Mouse (Mus musculus) c-Kit-positive CD71-positive TER-119-positive erythroid progenitor cells, embryonic 14.5 days (primary cell): ENCODE data around the gene Tmem60.

Experiments
- DNase-seq: peaks from one replicate; pipeline ENCODE4 v3.0.0-alpha.2; 2013; ENCODE audit warnings: low spot score

The Tmem60 gene

DNA sequence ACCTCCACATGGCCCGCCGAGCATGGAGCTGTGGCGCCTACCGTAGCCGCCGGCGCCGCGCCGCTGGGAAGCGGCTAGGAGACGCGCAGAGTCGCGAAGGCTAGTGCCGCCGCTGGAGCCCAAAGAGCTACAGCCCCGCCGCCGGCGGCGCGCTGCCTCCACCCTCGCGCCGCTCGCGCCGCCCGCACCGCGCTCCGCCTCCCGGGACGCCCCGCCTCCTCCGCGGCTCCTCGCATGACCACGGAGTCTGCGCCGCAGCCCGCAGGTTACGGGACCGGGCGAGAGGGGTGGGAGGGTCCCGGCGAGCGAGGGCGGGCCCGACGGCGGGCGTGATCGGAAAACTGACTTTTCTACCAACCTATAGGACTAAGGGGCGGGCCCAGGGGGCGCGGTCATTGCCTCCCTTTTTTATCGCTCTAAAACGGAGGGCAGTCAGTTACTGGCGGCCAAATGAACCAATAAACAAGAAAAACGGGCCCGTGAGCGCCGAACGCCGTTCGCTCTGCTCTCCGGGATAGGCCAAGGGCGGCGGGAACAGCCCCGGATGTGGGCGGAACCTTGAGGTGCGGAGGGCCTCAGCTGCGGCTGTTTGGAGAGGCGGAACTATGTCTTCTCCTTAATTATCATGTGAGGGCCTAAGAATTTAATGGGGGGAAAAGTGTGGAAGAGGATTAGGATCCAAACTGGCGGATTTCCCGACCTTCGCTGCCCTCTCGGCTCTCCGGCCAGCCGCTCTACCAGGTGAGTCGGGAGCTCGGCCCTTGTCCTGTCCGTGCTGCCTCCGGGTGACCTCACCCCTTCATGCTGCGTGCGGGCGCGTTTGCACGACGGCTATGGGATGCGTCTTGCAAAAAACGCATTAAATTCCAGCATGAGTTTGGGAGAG is at the start of gene Tmem60, which contains the start of gene Phtf2:
Tmem60 (plus strand) TSS at position 277 of the 886 bp plus-strand sequence.
Phtf2 (minus strand) TSS at position 210 of the 886 bp plus-strand sequence.
- peak; percentile 99 for DNase-seq

DNA sequence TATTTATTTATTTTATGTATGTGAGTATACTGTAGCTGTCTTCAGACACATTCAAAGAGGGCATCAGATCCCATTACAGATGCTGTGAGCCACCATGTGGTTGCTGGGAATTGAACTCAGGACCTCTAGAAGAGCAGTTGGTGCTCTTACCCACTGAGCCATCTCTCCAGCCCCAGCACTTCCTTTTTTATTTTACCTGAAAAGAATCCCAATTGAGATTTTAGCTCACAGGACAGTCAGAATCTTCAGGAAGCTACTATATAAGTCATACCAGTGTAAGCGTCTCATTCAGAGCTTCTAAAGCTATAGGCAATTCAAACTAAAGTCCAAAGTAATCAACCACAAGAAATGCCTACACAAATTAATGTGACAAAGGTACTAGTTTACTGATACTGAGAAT is 47.6 kb upstream of the Tmem60 start:
- no peak for DNase-seq

DNA sequence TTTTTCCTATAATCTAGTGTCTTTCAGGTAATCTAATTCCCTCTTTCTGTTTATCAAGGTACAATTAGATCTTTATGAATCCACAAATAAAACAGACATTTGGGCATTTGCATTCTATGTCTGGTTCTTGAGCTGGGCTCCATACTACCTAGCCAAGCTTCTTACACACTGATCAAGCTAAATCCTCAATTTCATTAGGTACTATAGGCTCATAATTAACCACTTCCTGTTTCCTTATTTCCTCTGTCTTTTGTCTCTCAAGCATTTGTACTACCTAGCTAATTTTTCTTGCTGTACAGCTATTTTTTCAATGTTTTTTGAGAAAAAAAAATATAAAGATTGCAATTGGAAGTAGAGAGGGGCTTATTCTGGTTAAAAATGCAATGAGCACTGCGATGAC is 44.9 kb upstream of the Tmem60 start:
- DNase-seq = no peak

DNA sequence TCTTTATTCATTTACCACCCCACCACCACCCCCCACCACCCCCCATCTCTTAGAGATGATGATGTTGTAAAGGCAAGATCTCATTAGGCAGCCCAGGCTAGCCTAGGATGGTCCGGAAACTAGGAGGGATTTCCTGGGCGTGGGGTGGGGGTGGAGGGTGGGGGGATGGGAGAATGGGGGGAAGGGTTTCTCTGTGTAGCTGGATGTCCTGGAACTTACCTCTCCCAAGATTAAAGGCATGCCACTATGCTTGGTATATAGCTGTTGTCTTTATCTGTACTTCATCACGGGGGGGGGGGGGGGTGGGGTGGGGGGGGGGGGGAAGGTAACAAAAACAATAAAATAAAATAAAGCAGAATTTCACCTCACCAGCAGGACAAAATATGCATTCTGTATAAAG is 38.6 kb upstream of the Tmem60 start:
- no peak for DNase-seq

DNA sequence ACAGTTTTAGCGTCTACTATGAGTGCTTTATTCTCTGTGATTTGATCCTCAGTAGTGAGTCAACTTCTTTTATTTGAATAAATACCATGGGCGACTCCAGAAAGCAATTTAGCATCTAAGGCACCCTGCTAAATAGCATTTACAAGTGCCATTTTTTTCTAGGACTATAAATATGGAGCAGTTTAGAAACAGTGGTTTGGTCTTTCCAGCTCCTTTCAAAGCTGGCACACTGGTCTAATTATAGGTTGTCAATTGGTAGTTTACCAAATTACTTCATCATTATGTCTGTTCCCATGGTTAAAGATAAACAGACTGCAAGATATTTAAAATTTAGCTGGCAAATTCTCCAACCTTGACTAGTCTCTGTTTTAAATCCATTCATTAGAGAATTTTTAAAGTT is 38.2 kb upstream of the Tmem60 start:
- DNase-seq = no peak

DNA sequence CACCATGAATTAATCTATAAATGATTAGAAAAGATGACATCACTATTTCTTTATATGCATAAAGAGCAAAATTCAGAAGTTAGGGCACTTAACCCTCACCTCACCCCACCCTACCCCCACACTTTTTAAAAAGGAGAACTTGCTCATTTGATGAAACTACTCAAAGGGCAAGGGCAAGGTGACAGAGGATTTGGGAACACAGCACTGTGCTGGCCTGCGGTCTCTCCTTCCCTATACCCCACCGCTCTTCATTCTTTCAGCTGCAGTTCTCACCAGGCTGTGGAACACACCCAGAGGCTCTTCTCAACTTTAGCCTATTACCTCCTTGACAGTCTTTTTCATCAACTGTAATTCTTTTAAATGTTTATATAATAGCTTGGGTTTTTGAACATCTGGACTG is 35.0 kb upstream of the Tmem60 start:
- no peak for DNase-seq

DNA sequence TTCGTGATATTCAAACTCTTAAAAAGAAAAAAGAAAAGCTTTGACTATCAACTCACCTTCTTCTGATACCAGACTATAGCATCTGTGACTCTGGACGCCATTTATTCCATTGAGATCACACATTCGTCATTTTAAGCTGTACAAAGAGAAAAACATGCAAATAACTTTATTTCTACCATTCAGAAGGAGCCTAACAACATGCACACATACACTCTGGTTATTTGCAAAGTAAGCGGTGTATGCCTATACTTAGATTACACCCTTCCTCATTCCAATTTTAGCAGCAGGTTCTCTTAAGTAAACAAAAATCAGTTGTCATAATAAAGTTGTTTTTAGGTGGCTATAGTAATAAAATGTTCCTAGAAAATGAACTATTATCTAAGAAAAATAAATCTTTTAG is 26.9 kb upstream of the Tmem60 start:
- DNase-seq = no peak

DNA sequence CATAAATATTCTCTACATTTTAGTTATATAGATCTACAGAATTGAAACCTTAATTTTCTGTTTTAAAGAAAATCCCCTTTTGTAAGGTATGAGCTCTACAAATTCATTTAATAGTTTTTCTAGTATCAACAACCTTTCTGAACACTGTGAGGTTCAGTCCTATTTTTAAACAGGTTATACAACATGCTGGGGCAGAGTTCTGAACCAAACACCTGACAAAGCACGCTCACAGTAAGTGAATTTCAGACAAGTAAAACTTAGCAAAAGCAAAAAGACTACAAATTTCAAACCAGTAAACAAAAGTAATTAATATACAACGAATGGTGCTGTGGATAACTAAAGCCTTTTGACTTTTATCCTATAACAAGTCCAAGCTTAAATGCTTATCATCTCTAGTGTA is 23.6 kb upstream of the Tmem60 start:
- DNase-seq = no peak

DNA sequence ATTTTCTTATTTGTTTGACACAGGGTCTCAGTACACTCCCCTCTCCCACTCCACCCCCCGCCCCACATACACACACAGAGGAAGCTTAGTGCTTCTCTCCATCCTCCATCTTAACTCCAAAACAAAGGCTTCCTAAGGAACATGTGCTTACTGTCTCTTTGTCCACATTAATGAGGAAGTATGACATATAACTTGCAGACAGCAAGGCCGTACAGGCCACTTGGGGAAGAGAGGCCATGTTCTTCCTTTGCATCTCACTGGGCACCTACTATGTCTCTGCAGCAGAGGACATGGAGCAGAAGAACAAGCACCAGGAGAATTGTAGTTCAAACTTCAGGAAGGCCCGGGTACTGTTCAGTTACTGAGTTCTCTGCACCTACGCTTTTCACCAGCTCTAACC is 21.4 kb upstream of the Tmem60 start:
- DNase-seq = no peak

DNA sequence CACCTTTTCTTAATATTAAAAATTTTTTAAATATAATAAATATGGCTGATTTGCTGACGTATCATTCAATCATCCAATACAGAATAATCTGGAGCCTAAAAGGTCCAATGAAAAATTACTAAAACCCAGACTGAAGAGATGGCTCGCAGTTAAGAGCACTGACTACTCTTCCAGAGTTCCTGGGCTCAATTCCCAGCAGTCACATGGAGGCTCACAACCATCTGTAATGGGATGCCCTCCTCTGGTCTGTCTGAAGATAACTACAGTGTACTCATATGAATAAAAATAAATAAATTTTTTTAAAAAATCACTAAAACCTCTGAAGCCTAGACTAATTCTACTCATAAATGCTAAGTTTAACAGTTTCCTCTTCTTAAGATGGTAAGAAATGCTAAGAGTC is 20.1 kb upstream of the Tmem60 start:
- no peak for DNase-seq

DNA sequence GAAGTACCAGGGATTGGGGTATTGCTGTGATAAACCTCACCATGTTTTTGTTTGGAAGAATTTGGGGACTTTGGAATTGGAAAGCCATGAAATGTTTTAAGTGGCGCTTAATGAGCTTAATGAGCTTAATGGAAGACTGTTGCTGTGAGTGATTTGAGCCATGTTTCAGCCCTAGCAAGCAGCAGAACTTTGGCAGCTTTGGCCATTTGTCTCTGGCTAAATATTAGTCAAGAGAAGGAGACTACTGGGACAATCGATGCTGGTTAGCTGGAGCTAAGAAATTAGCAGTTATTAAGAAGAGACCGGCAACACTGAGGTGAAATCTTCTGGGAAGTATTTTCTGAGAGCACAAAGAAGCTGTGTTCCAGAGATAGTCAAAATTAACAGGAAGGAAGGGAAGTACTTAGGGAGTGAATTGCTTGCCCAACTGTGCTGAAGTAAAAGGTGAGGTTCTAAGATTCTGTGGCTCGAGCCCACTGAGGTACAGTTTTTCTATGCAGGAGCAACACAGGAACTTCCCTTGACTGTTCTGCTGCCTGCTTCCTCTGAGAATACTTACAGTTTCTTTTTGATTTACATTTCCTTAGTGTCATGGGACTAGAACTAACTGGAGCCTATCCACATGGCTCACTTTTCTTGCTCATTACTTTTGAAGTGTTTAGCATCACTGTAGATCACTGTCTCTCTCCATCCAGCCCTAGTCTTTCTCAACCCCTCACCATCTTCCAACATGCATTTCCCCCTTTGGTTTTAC is 17.6 kb upstream of the Tmem60 start:
- no peak for DNase-seq

DNA sequence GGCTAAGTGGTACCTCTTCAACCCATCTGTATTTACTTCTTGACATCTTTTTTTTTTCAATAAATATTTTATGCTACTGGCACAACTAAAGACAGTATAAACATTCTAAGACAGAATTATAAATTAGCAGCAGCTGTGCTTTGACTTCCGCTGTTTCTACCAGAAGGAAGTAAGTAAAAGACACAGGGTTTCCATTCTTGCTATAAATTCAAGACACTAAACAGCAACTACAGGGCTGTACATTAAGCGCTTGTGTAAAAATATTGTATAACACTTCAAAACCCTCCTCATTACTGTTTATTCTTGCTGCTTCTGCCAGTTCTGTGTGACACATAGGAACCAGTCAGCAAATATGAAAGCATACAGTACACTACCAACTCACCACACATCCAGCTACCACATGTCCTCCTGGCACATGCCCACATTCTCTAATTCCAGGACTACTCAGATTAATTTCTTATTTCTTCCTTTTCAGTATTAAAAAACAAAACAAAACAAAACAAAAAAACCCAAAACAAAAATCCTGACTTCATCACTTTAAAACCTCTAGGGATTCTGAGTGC is 16.7 kb upstream of the Tmem60 start:
- DNase-seq = no peak

DNA sequence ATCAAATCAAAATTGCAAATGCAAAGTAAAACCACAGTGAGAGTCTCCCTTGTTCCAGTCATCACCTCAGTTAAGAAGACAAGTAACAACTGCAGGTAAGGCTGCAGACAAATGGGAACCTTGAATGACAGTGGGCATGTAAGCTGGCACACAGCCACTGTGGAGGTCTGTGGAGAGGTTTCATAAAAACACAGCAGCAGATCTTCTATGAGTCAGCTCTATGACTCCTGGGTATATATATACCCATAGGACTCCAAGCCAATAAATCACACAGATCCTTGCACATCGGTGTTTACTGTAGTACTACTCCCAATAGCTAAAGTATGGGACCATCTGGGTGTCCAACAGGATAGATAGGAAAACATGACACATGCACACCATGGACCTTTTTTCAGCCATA is 8.8 kb upstream of the Tmem60 start:
- DNase-seq = no peak

DNA sequence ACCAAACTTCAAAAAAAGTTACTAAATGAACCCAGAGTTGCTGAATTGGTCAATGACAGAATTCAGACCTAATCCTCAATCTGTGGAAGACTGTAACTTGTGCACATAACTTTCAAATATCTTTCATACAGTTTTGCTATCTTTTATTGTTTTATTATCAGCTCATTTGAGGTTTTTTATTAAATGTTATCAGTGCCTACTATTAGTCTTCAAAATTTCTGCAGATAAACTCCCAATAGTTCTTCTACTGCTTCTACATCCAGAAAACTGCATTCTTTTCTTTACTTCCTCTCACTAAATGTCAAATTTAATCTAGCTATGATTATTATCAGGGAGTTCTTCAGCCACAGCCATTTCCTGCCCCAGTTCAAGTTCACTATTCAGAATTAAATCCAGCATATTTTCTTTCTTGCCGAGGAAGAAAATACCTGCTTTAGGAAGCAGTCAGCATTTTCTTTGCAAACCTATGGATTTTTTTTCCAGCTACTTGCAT is 5.0 kb upstream of the Tmem60 start:
- no peak for DNase-seq

DNA sequence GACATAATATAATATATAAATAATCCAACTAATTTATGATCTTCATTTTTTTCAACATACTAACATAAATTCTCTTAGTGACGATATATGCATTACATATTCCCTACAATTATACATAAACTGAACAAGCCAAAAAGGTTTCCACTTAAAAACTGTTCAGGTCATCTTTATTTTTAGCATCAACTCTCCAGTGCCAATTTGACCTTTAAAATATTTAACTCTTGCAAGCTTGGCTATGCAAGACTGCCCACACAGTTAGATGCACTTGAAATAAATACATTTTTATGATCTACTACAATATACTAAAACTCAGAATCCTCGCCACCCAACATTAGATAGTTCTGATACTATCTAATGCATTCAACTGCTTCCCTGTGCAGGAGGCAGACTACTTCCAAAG is 1.6 kb upstream of the Tmem60 start:
- no peak for DNase-seq

DNA sequence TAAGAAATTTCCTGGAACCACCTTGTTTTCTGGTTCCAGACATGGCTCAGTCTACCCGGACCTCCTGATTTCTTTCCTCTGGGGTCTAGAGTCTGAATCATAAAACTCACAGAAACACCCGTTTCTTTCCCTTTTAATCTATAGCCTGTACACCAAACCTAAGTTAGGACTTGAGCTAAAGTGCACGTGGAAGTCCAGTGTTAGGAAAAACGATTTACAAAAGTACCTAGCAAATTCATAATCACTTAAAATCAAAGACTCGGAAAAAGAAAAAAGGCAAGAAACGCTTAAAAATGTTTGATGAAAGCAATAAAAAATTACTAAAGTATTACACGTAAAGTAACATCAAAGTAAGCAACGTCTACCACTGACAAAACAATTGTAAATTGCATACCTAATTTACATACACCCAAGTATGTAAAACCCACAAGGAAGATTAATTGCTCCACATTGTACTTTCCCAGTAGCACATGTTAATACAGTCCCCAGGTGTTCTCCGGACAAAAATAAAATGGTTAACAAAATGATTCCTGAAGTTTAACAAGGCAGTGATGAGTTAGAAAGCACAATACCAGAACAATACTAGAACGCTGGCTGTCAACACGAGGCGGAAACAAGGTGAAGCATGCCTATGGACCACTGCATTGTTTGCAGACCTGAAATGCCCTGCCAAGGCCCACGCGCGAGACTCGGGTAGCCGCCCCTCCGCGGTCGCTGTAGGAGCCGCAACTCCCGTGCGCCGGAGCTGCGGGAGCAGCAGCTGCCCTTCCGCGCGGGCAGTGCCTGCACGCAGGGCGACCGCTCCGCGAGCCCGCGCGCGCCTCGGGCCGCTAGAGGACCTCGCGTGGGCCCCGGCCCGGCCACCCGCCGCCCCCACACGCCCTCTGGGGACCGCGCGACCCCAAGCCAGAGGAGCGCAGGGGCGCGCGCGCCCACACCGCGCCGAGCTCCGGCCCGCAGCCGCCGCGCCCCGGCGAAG is 905 bp upstream of the Tmem60 start:
- DNase-seq = peak; percentile 34

DNA sequence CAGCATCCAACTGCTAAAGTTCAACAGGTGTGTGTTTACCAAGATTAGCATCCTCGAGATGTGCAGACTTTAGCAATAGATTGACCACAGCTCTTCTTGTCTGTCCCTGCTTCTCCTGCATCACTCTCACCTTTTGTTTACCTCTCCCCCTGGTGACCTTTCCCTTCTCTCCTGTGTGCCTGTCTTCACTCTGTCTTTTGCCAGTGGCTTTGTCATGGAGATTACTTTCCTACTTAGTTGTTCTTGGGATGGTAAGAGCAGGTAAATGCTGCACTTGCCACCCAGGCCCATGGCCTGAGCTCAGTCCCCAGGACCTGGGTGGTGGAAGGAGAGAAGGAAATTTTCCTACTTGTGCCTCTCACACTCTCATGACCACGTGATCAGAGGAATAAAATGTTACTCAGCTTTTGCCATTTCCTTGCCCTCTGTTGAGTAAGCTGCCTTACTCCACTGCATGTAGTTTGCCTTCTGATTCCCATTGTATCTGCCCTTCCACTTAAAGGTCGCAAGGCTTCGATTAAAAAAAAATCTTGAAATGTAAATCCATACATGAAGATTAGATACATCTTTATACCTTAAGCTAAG is 2.1 kb downstream of the Tmem60 start:
- no peak for DNase-seq

DNA sequence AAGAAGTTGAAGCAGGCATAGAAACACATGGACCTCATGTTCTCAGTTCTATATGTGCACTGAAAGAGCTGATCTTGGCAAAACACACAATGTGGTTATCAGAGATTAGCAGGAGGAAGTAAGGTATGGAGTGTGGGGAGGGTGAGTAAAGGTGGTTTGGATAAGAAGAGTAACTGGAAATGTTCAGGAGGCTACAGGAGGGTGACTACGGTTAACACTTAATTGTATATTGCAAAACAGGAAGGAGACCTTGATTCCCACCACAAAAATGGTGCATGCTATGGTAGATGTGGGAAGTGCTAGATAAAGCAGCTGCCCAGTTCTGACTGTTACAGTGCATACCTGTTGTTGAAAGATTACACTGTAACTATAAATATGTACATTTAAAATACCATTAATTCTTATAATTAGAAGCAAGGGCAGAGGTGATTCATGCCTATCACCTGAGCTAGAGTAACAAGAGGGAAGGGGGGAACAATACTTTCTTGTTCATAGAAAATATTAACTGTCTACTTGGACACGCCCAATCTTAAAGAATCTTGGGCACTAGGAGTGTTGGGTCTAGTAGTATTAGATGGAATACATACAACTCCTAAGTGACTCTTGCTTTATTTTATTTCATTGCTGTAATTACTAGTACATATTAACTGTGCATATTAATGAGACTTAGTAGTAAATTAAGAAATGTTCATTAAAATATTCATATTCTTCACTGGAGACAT is 15.6 kb downstream of the Tmem60 start:
- DNase-seq = peak; percentile 81

DNA sequence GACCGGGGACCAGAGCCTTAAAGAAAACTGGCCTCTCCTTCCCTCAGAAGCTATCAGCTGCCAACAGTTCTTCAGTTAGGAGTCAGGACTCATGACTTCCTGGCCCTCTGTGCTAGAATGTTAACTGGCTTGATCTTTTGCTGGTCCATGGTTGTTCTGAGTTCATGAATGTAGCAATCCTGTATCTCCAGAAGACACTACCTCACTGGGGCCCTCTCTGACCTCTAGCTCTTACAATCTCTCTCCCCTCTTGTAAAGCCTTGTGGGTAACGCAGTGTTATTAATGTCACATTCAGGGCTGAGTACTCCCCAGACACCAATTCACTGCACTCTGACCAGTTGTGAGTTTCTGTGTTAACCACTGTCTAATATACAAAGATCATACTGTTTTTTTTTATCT is 22.7 kb downstream of the Tmem60 start:
- no peak for DNase-seq

DNA sequence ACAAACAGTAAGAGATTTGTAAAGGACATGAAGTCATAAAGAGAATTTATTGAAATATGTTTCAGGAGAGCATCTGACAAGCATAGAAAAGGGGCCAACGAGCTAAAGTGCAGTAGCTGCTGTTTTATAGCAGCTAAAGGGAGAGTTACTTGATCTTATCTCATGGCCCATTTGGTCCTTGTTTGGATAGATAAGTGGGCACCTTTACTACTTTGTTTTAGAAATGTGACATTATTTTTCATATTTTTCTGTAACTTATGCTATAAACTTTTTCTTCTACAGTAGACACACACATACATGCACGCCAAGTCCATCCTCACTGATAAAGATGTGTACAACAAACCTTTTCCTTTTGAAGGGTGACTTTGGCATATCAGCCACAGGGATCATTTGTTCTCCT is 23.4 kb downstream of the Tmem60 start:
- no peak for DNase-seq

DNA sequence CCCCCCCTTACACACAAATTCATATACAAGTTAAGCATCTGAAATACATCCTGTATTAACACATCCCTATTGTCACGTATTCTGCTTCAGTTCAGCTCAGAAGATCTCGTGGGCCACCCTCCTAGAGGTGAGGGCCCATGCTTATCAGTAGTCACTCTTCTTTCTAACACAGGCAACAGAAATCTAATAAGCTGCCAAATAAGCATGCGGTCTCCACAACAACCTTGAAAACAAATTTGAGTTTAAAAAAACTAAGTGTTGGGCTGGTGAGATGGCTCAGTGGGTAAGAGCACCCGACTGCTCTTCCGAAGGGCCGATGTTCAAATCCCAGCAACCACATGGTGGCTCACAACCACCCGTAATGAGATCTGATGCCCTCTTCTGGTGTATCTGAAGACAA is 24.2 kb downstream of the Tmem60 start:
- DNase-seq = no peak
